Comparison of ENCODE assay signal across 17 mouse cellular contexts in the genomic region with DNA sequence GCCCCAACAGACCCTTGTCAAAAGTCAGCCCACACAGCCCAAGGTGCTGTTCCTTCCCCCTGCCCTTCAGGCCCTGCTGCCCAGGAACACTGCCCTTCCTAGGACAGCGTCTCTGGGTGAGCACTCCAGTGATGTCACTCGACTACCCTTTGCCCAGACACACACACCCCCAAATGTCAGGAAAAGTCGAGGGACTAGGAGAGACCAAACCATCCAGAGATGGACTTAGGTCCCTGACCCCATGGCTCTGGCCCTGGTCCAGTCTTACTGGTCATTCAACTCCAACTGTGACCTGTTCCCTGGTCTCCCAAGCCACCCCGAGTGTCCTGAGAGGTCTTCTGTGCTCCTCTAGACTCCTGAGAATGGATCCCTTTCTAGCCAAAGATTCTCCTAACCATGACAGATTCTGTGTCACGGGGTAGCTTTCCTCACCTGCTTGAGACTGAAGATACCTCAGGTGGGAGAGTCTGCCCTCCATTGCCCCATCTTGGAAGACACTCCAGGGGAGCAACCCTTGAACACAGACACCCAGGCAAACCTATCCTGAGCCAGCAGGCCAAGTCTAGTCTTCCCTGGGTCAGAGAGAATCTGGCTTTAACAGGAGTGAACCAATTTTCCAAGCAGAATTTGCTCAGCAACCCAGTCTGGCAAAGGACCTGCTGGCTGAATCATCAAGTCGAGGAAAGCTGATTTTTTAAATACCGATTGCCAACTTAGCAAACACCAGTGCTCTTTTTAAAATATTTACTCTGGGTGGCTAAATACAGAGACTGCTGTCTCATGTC. TPM values are rescaled to one million over a fixed set of nuclear protein-coding genes. Genes with fewer than 3 reads are reported as not detected.
A peak's percentile ranks its signal among the peaks of the same experiment; 100 is the strongest.
DNase-seq lines count a peak whose midpoint lies in the region; ATAC-seq and TF ChIP-seq lines count a peak whose summit lies in the region.
"Had no signal": no experiment of that assay in that cellular context is flagged by ENCODE, and none has a peak within 500 bp of the region (broad histone marks: within the 10 kb centered on the region; RNA-seq: fewer than 3 reads in every experiment).

No protein-coding gene starts in this region.

- peak overlapping the region; percentile 94 for H3K27ac ChIP-seq in liver, adult 2 months (replicated peaks; ENCODE audit: insufficient read depth, low read depth, low read length)
- no peak overlapping the region for H3K27ac ChIP-seq in liver, embryonic 11.5 days (ENCODE audit: low read depth, low read length)
- no peak overlapping the region for H3K27ac ChIP-seq in liver, embryonic 14.5 days
- H3K27ac ChIP-seq in heart, embryonic 11.5 days (ENCODE audit: low read depth, low read length): no peak overlapping the region
- H3K27ac ChIP-seq: forebrain, embryonic 10.5 days; limb, embryonic 10.5 days; macrophage had no signal

- no peaks in the 10 kb centered on the region for H3K27me3 ChIP-seq in liver, adult 2 months (ENCODE audit: control insufficient read depth, insufficient read depth, low read length)
- H3K27me3 ChIP-seq in liver, embryonic 11.5 days (replicated peaks; ENCODE audit: control insufficient read depth, insufficient read depth, low read length): no peaks in the 10 kb centered on the region
- no peaks in the 10 kb centered on the region for H3K27me3 ChIP-seq in liver, embryonic 14.5 days (ENCODE audit: control insufficient read depth, insufficient read depth, low read length)
- no peaks in the 10 kb centered on the region for H3K27me3 ChIP-seq in heart, embryonic 11.5 days (ENCODE audit: control insufficient read depth, insufficient read depth, low read length)

- TF ChIP-seq CTCF in liver, adult 2 months (IDR thresholded peaks at IDR 0.05; ENCODE audit: low read depth, low read length): no peak
- TF ChIP-seq CTCF in liver, embryonic 14.5 days (IDR thresholded peaks at IDR 0.05; ENCODE audit: low read depth): no peak

- H3K4me1 ChIP-seq in liver, adult 2 months (ENCODE audit: control insufficient read depth, insufficient read depth, low read length): peaks cover 60% of the 10 kb centered on the region
- H3K4me1 ChIP-seq in liver, embryonic 11.5 days (replicated peaks; ENCODE audit: control insufficient read depth, insufficient read depth, low read length): peaks cover 9% of the 10 kb centered on the region
- peaks cover 0 to 12% of the 10 kb centered on the region in 2 experiments; a peak in 2 of 4 replicates for H3K4me1 ChIP-seq in liver, embryonic 14.5 days (replicated peaks; ENCODE audit: control insufficient read depth in 2 of 2, insufficient read depth in 2 of 2, low read length in 1 of 2)
- H3K4me1 ChIP-seq in heart, embryonic 11.5 days (ENCODE audit: control insufficient read depth, insufficient read depth, low read length): peaks cover 3% of the 10 kb centered on the region; the same call in 1 of the 2 replicates

- ATAC-seq in liver, embryonic 11.5 days (replicated peaks; ENCODE audit: low FRiP score): no peak
- peak; percentile 56 for ATAC-seq in liver, embryonic 14.5 days (ENCODE audit: insufficient read depth)
- ATAC-seq in heart, embryonic 11.5 days (replicated peaks; ENCODE audit: insufficient number of reproducible peaks, low FRiP score, low TSS enrichment): no peak

- TF ChIP-seq EP300 in liver, embryonic 14.5 days (IDR thresholded peaks at IDR 0.05; ENCODE audit: low read depth): no peak

- H3K36me3 ChIP-seq in liver, adult 2 months (ENCODE audit: control insufficient read depth, insufficient read depth, low read length): no peaks in the 10 kb centered on the region
- no peaks in the 10 kb centered on the region for H3K36me3 ChIP-seq in liver, embryonic 11.5 days (ENCODE audit: control insufficient read depth, insufficient read depth, low read length)
- H3K36me3 ChIP-seq in liver, embryonic 14.5 days (replicated peaks; ENCODE audit: control insufficient read depth, insufficient read depth, low read depth): no peaks in the 10 kb centered on the region
- H3K36me3 ChIP-seq in heart, embryonic 11.5 days (ENCODE audit: control insufficient read depth, insufficient read depth, low read length): no peaks in the 10 kb centered on the region
- H3K36me3 ChIP-seq: forebrain, embryonic 10.5 days; limb, embryonic 10.5 days had no signal

- H3K9ac ChIP-seq in liver, adult 2 months (ENCODE audit: low read depth, low read length): peak overlapping the region; percentile 24
- no peak overlapping the region for H3K9ac ChIP-seq in liver, embryonic 11.5 days (ENCODE audit: low read depth, low read length)
- H3K9ac ChIP-seq in liver, embryonic 14.5 days (replicated peaks): no peak overlapping the region
- no peak overlapping the region for H3K9ac ChIP-seq in heart, embryonic 11.5 days (ENCODE audit: low read depth, low read length)

- 14% methylated on average over 7 of the region's 7 CpGs for WGBS in liver, adult 2 months
- 68% methylated on average over 7 of the region's 7 CpGs for WGBS in liver, embryonic 11.5 days
- WGBS in liver, embryonic 14.5 days (ENCODE audit: insufficient replicate concordance): 53% methylated on average over 7 of the region's 7 CpGs
- 74% methylated on average over 7 of the region's 7 CpGs for WGBS in heart, embryonic 11.5 days (ENCODE audit: insufficient replicate concordance)

- no peak for TF ChIP-seq POLR2A in liver, adult 2 months (IDR thresholded peaks at IDR 0.05; ENCODE audit: extremely low read depth, insufficient read depth, low read length)

- H3K79me2 ChIP-seq in liver, adult 2 months (ENCODE audit: control insufficient read depth, insufficient read depth, low read length): no peaks in the 10 kb centered on the region

- H3K9me3 ChIP-seq in liver, embryonic 11.5 days (ENCODE audit: control insufficient read depth, low read length): no peaks in the 10 kb centered on the region
- H3K9me3 ChIP-seq in liver, embryonic 14.5 days (ENCODE audit: control insufficient read depth, low read length): no peaks in the 10 kb centered on the region
- no peaks in the 10 kb centered on the region for H3K9me3 ChIP-seq in heart, embryonic 11.5 days (replicated peaks; ENCODE audit: control insufficient read depth, low read length)
- H3K9me3 ChIP-seq: forebrain, embryonic 10.5 days; limb, embryonic 10.5 days had no signal

- no peak overlapping the region for H3K4me3 ChIP-seq in liver, adult 2 months (ENCODE audit: insufficient read depth, low read depth, low read length)
- no peak overlapping the region for H3K4me3 ChIP-seq in liver, embryonic 11.5 days (ENCODE audit: low read depth, low read length)
- H3K4me3 ChIP-seq in liver, embryonic 14.5 days (ENCODE audit: insufficient read depth in 1 of 2, low read depth in 2 of 2, low read length in 2 of 2): no peak overlapping the region
- no peak overlapping the region for H3K4me3 ChIP-seq in heart, embryonic 11.5 days (ENCODE audit: low read depth, low read length)
- H3K4me3 ChIP-seq: forebrain, embryonic 10.5 days; limb, embryonic 10.5 days had no signal

- peak; percentile 34 for DNase-seq in adrenal gland, adult 2 months
- DNase-seq in adrenal gland, adult (ENCODE audit: inconsistent age in 2 of 2, low spot score in 1 of 2): no peak
- DNase-seq in liver, adult 2 months (ENCODE audit: extremely low read depth, low read depth, low spot score): peak; percentile 99
- DNase-seq in liver, embryonic 11.5 days (ENCODE audit: low spot score): no peak
- DNase-seq in adipocyte (ENCODE audit: low spot score): peak; percentile 78
- peak in 1 of 3 experiments; percentile 19 for DNase-seq in liver, embryonic 14.5 days (ENCODE audit: low read depth in 3 of 3, low spot score in 3 of 3)
- DNase-seq in frontal cortex, postnatal 25 days (ENCODE audit: low spot score in 2 of 2): no peak
- DNase-seq: cerebellum, adult 18-20 months; embryo, embryonic 11 days; thymus, postnatal 36 days had no signal

- no peak overlapping the region for H3K4me2 ChIP-seq in liver, embryonic 11.5 days
- no peak overlapping the region for H3K4me2 ChIP-seq in liver, embryonic 14.5 days (ENCODE audit: low read depth)
- no peak overlapping the region for H3K4me2 ChIP-seq in heart, embryonic 11.5 days

RNA-seq across cellular contexts. Expression of a gene that starts 2.6 kb away (rescaled TPM):
- total RNA-seq in adrenal gland, adult 2 months (2021): not detected
- not detected in 2 replicates for polyA plus RNA-seq in adrenal gland, adult 2 months (2012; rRNA removed)
- total RNA-seq in liver, adult 2 months (2014; rRNA removed): 56.3 and 66.7 TPM in 2 replicates
- 74.3 and 146 TPM in 2 replicates for polyA plus RNA-seq in liver, adult 2 months (2012; rRNA removed)
- 0.66 TPM in 1 of 2 replicates, not detected in the other for polyA plus RNA-seq in liver, embryonic 11.5 days (2014; fragmentation: Nextera tagmentation; extraction: Ambion mirVana)
- 0.48 TPM in 1 of 2 replicates, not detected in the other for polyA plus RNA-seq in liver, embryonic 14.5 days (2012; rRNA removed)
- 0.28 and 0.40 TPM in 2 replicates for polyA plus RNA-seq in liver, embryonic 14.5 days (2014; fragmentation: Nextera tagmentation; extraction: Ambion mirVana)
- polyA plus RNA-seq in heart, embryonic 11.5 days (2014; fragmentation: Nextera tagmentation; extraction: Ambion mirVana): not detected in 2 replicates
- total RNA-seq: adrenal gland, postnatal 4 days; granulocyte monocyte progenitor cell, adult 5-6 weeks; hematopoietic stem cell, adult 5-6 weeks had no signal
- polyA plus RNA-seq: forebrain, embryonic 10.5 days; limb, embryonic 10.5 days; macrophage had no signal

RNA-seq across cellular contexts. Expression of a gene that starts 16.7 kb away (rescaled TPM):
- 10 to 100 TPM; 20.5 to 38.5 TPM for total RNA-seq in adrenal gland, adult 2 months (2021)
- polyA plus RNA-seq in adrenal gland, adult 2 months (2012; rRNA removed): 26.1 and 33.8 TPM in 2 replicates
- 0.20 and 0.46 TPM in 2 replicates for total RNA-seq in liver, adult 2 months (2014; rRNA removed)
- 0.11 and 0.45 TPM in 2 replicates for polyA plus RNA-seq in liver, adult 2 months (2012; rRNA removed)
- 1.6 and 1.8 TPM in 2 replicates for polyA plus RNA-seq in liver, embryonic 11.5 days (2014; fragmentation: Nextera tagmentation; extraction: Ambion mirVana)
- polyA plus RNA-seq in liver, embryonic 14.5 days (2012; rRNA removed): 0.17 and 0.21 TPM in 2 replicates
- polyA plus RNA-seq in liver, embryonic 14.5 days (2014; fragmentation: Nextera tagmentation; extraction: Ambion mirVana): not detected in 2 replicates
- 2.4 and 2.9 TPM in 2 replicates for polyA plus RNA-seq in heart, embryonic 11.5 days (2014; fragmentation: Nextera tagmentation; extraction: Ambion mirVana)
- total RNA-seq: granulocyte monocyte progenitor cell, adult 5-6 weeks; hematopoietic stem cell, adult 5-6 weeks had no signal
- polyA plus RNA-seq: macrophage had no signal

RNA-seq across cellular contexts. Expression of a gene that starts 17.4 kb away (rescaled TPM):
- 10 to 100 TPM; 26.5 to 42.4 TPM for total RNA-seq in adrenal gland, adult 2 months (2021)
- 16.7 and 17.1 TPM in 2 replicates for polyA plus RNA-seq in adrenal gland, adult 2 months (2012; rRNA removed)
- 9.2 and 10.7 TPM in 2 replicates for total RNA-seq in liver, adult 2 months (2014; rRNA removed)
- 3.0 and 3.4 TPM in 2 replicates for polyA plus RNA-seq in liver, adult 2 months (2012; rRNA removed)
- 5.3 and 6.2 TPM in 2 replicates for polyA plus RNA-seq in liver, embryonic 11.5 days (2014; fragmentation: Nextera tagmentation; extraction: Ambion mirVana)
- 1.0 and 1.1 TPM in 2 replicates for polyA plus RNA-seq in liver, embryonic 14.5 days (2012; rRNA removed)
- 1.3 and 1.8 TPM in 2 replicates for polyA plus RNA-seq in liver, embryonic 14.5 days (2014; fragmentation: Nextera tagmentation; extraction: Ambion mirVana)
- 15.8 and 23.1 TPM in 2 replicates for polyA plus RNA-seq in heart, embryonic 11.5 days (2014; fragmentation: Nextera tagmentation; extraction: Ambion mirVana)
- total RNA-seq: granulocyte monocyte progenitor cell, adult 5-6 weeks; hematopoietic stem cell, adult 5-6 weeks had no signal
- polyA plus RNA-seq: macrophage had no signal

RNA-seq across cellular contexts. Expression of a gene that starts 47.3 kb away (rescaled TPM):
- 100 to 1,000 TPM; 152 to 249 TPM for total RNA-seq in adrenal gland, adult 2 months (2021)
- polyA plus RNA-seq in adrenal gland, adult 2 months (2012; rRNA removed): 184 and 207 TPM in 2 replicates
- 691 and 755 TPM in 2 replicates for total RNA-seq in liver, adult 2 months (2014; rRNA removed)
- polyA plus RNA-seq in liver, adult 2 months (2012; rRNA removed): 633 and 710 TPM in 2 replicates
- polyA plus RNA-seq in liver, embryonic 11.5 days (2014; fragmentation: Nextera tagmentation; extraction: Ambion mirVana): 182 and 192 TPM in 2 replicates
- 140 and 186 TPM in 2 replicates for polyA plus RNA-seq in liver, embryonic 14.5 days (2012; rRNA removed)
- polyA plus RNA-seq in liver, embryonic 14.5 days (2014; fragmentation: Nextera tagmentation; extraction: Ambion mirVana): 145 and 151 TPM in 2 replicates
- polyA plus RNA-seq in heart, embryonic 11.5 days (2014; fragmentation: Nextera tagmentation; extraction: Ambion mirVana): 64.4 and 67.3 TPM in 2 replicates

RNA-seq across cellular contexts. Expression of a gene that starts 47.6 kb away (rescaled TPM):
- 1 to 10 TPM; 7.6 to 9.2 TPM for total RNA-seq in adrenal gland, adult 2 months (2021)
- polyA plus RNA-seq in adrenal gland, adult 2 months (2012; rRNA removed): 1.4 and 1.5 TPM in 2 replicates
- total RNA-seq in liver, adult 2 months (2014; rRNA removed): 25.4 and 36.4 TPM in 2 replicates
- 9.2 and 12.2 TPM in 2 replicates for polyA plus RNA-seq in liver, adult 2 months (2012; rRNA removed)
- 10.5 and 15.4 TPM in 2 replicates for polyA plus RNA-seq in liver, embryonic 11.5 days (2014; fragmentation: Nextera tagmentation; extraction: Ambion mirVana)
- 2.0 and 3.0 TPM in 2 replicates for polyA plus RNA-seq in liver, embryonic 14.5 days (2012; rRNA removed)
- polyA plus RNA-seq in liver, embryonic 14.5 days (2014; fragmentation: Nextera tagmentation; extraction: Ambion mirVana): 4.8 and 5.6 TPM in 2 replicates
- 6.2 and 6.9 TPM in 2 replicates for polyA plus RNA-seq in heart, embryonic 11.5 days (2014; fragmentation: Nextera tagmentation; extraction: Ambion mirVana)

Comparison
In these comparisons a context has a peak if more than half of its experiments do, and no peak if none do; other contexts are left out.
1. DNase-seq: peak in adrenal gland, adult 2 months (single experiment), liver, adult 2 months (single experiment) and adipocyte (single experiment); none in adrenal gland, adult (0 of 2), liver, embryonic 11.5 days (single experiment) and frontal cortex, postnatal 25 days (0 of 2).
2. RNA of a gene that starts 2.6 kb away (polyA plus RNA-seq): 74.3 to 146 TPM in liver, adult 2 months; 0.66 TPM in liver, embryonic 11.5 days, 0.28 to 0.48 TPM in liver, embryonic 14.5 days, not detected in adrenal gland, adult 2 months and not detected in heart, embryonic 11.5 days; every median in the first group is over 10 times any median in the second.